Mouse (Mus musculus): ENCODE measurements around the gene Crb3. TPM values are rescaled to one million over a fixed set of nuclear protein-coding genes. Genes with fewer than 3 reads are reported as not detected.

The Crb3 gene
- total and polyA plus RNA-seq, 2 experiments from 2014 or later: 3.5 to 8.5 TPM

DNA sequence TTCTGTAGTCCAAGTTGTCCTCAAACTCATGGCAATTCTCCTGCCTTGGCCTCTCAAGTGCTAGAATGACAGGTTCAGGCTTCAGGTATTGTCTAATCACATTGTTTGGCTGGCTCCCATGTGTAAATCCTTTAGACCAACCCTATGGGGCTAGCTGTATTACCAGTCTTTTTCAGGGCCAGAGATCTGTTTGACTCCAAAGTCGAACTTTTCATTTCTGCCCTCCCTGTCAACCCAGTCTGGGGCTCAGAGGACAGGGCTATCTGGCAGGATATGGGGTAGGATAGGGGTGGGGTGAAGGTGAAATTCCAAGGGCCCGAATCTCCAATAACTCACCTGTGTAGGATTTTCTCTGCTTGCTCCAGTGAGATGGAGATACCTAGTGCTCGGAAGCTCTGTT is 2.7 kb upstream of the Crb3 start:
- DNase-seq (ENCODE audit: low spot score): no peak

DNA sequence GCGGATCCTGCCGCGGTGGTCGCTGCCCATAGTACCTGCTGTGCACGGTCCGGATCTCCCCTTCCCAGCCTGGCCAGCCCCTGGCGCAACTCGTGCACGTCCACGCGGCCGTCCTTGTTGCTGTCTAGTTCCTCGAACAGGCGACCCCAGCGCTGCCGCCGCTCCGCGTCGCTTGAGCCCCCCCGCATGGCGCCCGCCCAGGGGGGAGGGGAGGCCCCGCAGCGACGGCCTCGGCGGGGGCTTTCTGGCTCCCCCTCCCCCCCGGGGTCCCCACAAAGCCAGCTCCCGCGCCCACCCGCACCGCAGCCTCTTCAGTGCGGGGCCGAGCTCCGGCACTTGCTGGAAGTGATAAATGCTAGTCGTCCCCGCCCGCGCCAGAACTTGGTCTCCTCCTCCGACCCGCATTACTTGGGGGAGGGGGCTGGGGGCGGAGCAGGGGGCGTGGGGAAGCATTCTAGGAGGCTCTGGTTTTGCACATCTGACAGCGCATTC is 627 bp downstream of the Crb3 start, which contains the start of gene Slc25a23:
Slc25a23 (minus strand) TSS at position 378 of the 492 bp plus-strand sequence.
- Histone ChIP-seq H3K27ac (ENCODE audit: low read depth, low read length) (peak within 1 kb of the TSS; percentile 79), H3K4me1 (ENCODE audit: insufficient read depth, low read length) (peaks cover 4% of the 10 kb centered on the region; the same call in 1 of the 2 replicates), H3K9ac (replicated peaks; ENCODE audit: low read length, poor library complexity, severe bottlenecking) (peak within 1 kb of the TSS; percentile 84), H3K27me3 (ENCODE audit: insufficient read depth, low read length) (peaks cover 13% of the 10 kb centered on the region), H3K36me3 (ENCODE audit: insufficient read depth, low read length) (peaks cover 15% of the 10 kb centered on the region), H3K4me3 (ENCODE audit: low read depth, low read length) (peak within 1 kb of the TSS; percentile 92), H3K9me3 (ENCODE audit: low read length) (no peaks in the 10 kb centered on the region), H3K4me2 (ENCODE audit: low read depth, low read length, poor library complexity, severe bottlenecking) (peak within 1 kb of the TSS; percentile 73)
- no peak for TF ChIP-seq CTCF (IDR thresholded peaks at IDR 0.05)
- DNase-seq (ENCODE audit: low spot score): peak; percentile 92
- peak; percentile 84 for ATAC-seq (ENCODE audit: low FRiP score)
- WGBS: under 1% methylated on average over 32 of the region's 45 CpGs

More for the DNA sequence above, 2.7 kb upstream of the Crb3 start:
- no peak for ATAC-seq (ENCODE audit: low FRiP score)
- 89% methylated on average over 3 of the region's 3 CpGs for WGBS
- H3K9me3 ChIP-seq (ENCODE audit: low read length): no peaks in the 10 kb centered on the region
- peaks cover 34% of the 10 kb centered on the region for H3K36me3 ChIP-seq (ENCODE audit: insufficient read depth, low read length)
- H3K27me3 ChIP-seq (ENCODE audit: insufficient read depth, low read length): no peaks in the 10 kb centered on the region; the same call in 1 of the 2 replicates
- no peak overlapping the region for H3K9ac ChIP-seq (replicated peaks; ENCODE audit: low read length, poor library complexity, severe bottlenecking)
- H3K4me2 ChIP-seq (ENCODE audit: low read depth, low read length, poor library complexity, severe bottlenecking): no peak overlapping the region
- TF ChIP-seq CTCF (IDR thresholded peaks at IDR 0.05): no peak
- H3K4me3 ChIP-seq (ENCODE audit: low read depth, low read length): no peak overlapping the region
- H3K27ac ChIP-seq (ENCODE audit: low read depth, low read length): no peak overlapping the region
- H3K4me1 ChIP-seq (ENCODE audit: insufficient read depth, low read length): peaks cover 4% of the 10 kb centered on the region; the same call in 1 of the 2 replicates

DNA sequence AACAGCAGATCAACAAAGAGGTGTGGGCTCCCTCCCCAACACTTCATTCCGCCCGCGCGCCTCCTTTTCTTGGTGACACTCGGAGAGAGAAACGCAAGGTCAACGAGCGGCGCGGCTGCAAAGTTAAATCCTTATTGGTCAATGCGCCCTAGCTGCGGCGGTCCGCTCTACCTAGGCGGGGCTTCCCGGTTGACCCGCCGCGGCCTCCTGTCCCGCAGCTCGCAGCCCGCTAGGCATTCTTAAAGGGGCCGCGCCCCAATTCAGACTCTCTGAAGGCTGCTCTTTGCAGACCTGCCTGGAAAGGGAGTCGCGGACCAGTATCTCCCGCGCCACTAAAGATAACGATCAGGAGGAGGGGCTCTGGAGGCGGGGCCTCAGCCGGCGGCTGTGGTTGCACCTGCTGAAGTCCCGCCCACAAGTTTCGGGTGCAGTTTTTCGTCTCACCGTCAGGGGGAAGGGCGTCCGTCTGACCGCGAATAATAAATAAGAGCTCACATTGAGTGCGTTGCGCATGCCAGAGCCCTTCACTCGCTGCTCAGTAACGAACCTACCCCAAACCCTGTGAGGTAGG is 1.4 kb downstream of the Crb3 start:
- H3K9me3 ChIP-seq (ENCODE audit: low read length): no peaks in the 10 kb centered on the region
- peaks cover 10% of the 10 kb centered on the region for H3K36me3 ChIP-seq (ENCODE audit: insufficient read depth, low read length)
- peak; percentile 93 for ATAC-seq (ENCODE audit: low FRiP score)
- peak overlapping the region; percentile 84 for H3K9ac ChIP-seq (replicated peaks; ENCODE audit: low read length, poor library complexity, severe bottlenecking)
- H3K27ac ChIP-seq (ENCODE audit: low read depth, low read length): peak overlapping the region; percentile 79
- H3K4me2 ChIP-seq (ENCODE audit: low read depth, low read length, poor library complexity, severe bottlenecking): peak overlapping the region; percentile 73
- WGBS: under 1% methylated on average over 44 of the region's 44 CpGs
- H3K4me1 ChIP-seq (ENCODE audit: insufficient read depth, low read length): peaks cover 4% of the 10 kb centered on the region; the same call in 1 of the 2 replicates
- TF ChIP-seq CTCF (IDR thresholded peaks at IDR 0.05): peak; percentile 78
- DNase-seq (ENCODE audit: low spot score): peak; percentile 98
- H3K27me3 ChIP-seq (ENCODE audit: insufficient read depth, low read length): peaks cover 13% of the 10 kb centered on the region
- H3K4me3 ChIP-seq (ENCODE audit: low read depth, low read length): peak overlapping the region; percentile 92

DNA sequence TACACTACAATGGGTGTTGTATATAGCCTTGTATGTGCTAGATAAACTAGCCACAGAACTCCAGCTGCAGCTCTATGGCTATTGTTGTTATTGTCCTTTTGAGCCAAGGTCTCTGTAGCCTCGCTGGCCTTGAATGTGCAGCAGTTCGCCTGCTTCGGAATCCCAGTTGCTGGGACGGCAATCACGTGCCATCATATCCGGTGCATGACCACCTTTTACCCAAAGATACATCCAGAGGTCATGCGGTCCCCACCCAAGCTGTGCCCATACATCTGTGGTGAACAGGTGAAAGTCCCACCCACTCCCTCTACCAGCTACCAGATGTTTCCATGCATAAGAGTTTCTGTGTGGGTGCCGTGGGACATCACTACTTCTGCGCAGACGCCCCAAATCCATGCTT is 2.2 kb downstream of the Crb3 start:
- H3K27ac ChIP-seq (ENCODE audit: low read depth, low read length): no peak overlapping the region
- H3K4me1 ChIP-seq (ENCODE audit: insufficient read depth, low read length): peaks cover 4% of the 10 kb centered on the region; the same call in 1 of the 2 replicates
- 43% methylated on average over 10 of the region's 10 CpGs for WGBS
- H3K36me3 ChIP-seq (ENCODE audit: insufficient read depth, low read length): peaks cover 9% of the 10 kb centered on the region
- no peak for DNase-seq (ENCODE audit: low spot score)
- no peaks in the 10 kb centered on the region for H3K9me3 ChIP-seq (ENCODE audit: low read length)
- no peak for TF ChIP-seq CTCF (IDR thresholded peaks at IDR 0.05)
- peak overlapping the region; percentile 73 for H3K4me2 ChIP-seq (ENCODE audit: low read depth, low read length, poor library complexity, severe bottlenecking)
- no peak for ATAC-seq (ENCODE audit: low FRiP score)
- peak overlapping the region; percentile 92 for H3K4me3 ChIP-seq (ENCODE audit: low read depth, low read length)
- H3K9ac ChIP-seq (replicated peaks; ENCODE audit: low read length, poor library complexity, severe bottlenecking): peak overlapping the region; percentile 84
- peaks cover 13% of the 10 kb centered on the region for H3K27me3 ChIP-seq (ENCODE audit: insufficient read depth, low read length)

DNA sequence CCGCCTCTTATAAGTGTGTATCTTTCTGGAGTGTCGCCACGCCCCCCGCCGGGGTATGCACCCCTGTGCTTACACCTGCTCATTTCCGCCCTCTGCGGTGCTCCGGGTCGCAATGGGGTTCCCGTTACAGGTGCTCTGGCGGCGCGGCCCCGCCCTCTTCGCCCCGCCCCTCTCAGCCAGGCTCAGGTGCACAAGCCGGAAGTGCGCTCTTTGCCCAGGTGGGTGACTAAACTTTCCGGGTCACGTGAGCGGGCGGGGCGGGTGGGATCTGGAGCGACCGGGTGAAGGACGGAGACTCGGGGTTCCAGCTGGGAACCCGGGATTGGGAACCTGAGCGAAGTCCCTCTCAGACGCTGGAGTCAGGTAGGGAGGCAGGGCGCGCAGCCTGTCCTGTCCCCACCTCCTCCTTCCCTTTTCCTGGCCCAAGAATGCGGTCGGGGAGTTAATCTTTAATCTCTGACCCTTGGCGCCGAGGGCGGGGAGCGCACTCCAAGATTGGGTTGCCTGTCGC is 3.2 kb downstream of the Crb3 start:
- Histone ChIP-seq H3K36me3 (ENCODE audit: insufficient read depth, low read length) (peaks cover 3% of the 10 kb centered on the region; the same call in 1 of the 2 replicates), H3K4me2 (ENCODE audit: low read depth, low read length, poor library complexity, severe bottlenecking) (peak overlapping the region; percentile 59), H3K27me3 (ENCODE audit: insufficient read depth, low read length) (peaks cover 13% of the 10 kb centered on the region), H3K4me3 (ENCODE audit: low read depth, low read length) (peak overlapping the region; percentile 36), H3K4me1 (ENCODE audit: insufficient read depth, low read length) (peaks cover 4% of the 10 kb centered on the region; the same call in 1 of the 2 replicates), H3K9me3 (ENCODE audit: low read length) (no peaks in the 10 kb centered on the region), H3K27ac (ENCODE audit: low read depth, low read length) (no peak overlapping the region), H3K9ac (replicated peaks; ENCODE audit: low read length, poor library complexity, severe bottlenecking) (no peak overlapping the region)
- ATAC-seq (ENCODE audit: low FRiP score) (no peak), DNase-seq (ENCODE audit: low spot score) (no peak)
- under 1% methylated on average over 28 of the region's 39 CpGs for WGBS
- TF ChIP-seq CTCF (IDR thresholded peaks at IDR 0.05): no peak

DNA sequence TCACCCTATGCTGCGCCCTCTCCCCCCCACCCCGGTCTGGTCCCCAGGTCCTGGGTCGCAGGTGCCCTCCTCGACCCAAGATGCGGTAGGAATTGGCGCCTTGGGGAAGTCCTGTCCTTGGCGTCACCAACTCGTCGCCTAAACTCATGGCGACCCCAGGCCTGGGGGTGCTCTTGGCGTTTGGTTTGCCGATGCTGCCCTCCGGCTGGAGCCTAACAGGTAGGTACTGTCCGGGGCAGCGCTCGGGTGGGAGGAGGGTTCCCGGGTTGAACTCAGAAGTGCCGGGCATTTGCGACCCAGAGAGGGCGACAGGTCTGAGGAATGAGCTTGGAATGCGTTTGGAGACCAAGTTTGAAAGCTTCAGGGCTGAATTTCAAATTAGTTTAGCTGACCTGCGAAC is 3.6 kb downstream of the Crb3 start:
- 1% methylated on average over 21 of the region's 22 CpGs for WGBS
- ATAC-seq (ENCODE audit: low FRiP score) (no peak), DNase-seq (ENCODE audit: low spot score) (no peak)
- Histone ChIP-seq H3K36me3 (ENCODE audit: insufficient read depth, low read length) (no peaks in the 10 kb centered on the region), H3K4me2 (ENCODE audit: low read depth, low read length, poor library complexity, severe bottlenecking) (peak overlapping the region; percentile 59), H3K4me3 (ENCODE audit: low read depth, low read length) (peak overlapping the region; percentile 36), H3K27ac (ENCODE audit: low read depth, low read length) (no peak overlapping the region), H3K9me3 (ENCODE audit: low read length) (no peaks in the 10 kb centered on the region), H3K9ac (replicated peaks; ENCODE audit: low read length, poor library complexity, severe bottlenecking) (no peak overlapping the region), H3K27me3 (ENCODE audit: insufficient read depth, low read length) (peaks cover 13% of the 10 kb centered on the region), H3K4me1 (ENCODE audit: insufficient read depth, low read length) (peaks cover 4% of the 10 kb centered on the region; the same call in 1 of the 2 replicates)
- TF ChIP-seq CTCF (IDR thresholded peaks at IDR 0.05): no peak

Data from midbrain, postnatal 0 days (tissue).